Mouse (Mus musculus) ES-Bruce4 (cell line): ENCODE data around the gene Prmt7.

Experiments used
- CTCF ChIP-seq: IDR thresholded peaks from one replicate; pipeline ENCODE4 v1.8.1; 2011; ENCODE audit warnings: low read depth, low read length
- POLR2A ChIP-seq: IDR thresholded peaks from one replicate; pipeline ENCODE4 v1.8.1; 2011; ENCODE audit warnings: low read length; ENCODE audit not compliant: insufficient read depth

GRCm38 (mm10) chr8:106185628-106186270, 25.0 kb upstream of the Prmt7 start:
- TF ChIP-seq CTCF (no peak), POLR2A (no peak)
